Mouse (Mus musculus): ENCODE data around the gene Tmem185b.

- TF ChIP-seq CTCF (IDR thresholded peaks at IDR 0.05) (no peak), EP300 (IDR thresholded peaks at IDR 0.05; ENCODE audit: insufficient read depth, low read depth, low read length) (no peak)
These were observed 19.2 kb downstream of the Tmem185b start for GRCm38 (mm10) chr1:119545164-119545563.

All from heart, adult 2 months (tissue).